Mouse (Mus musculus): Measurements from ENCODE around the gene Xcr1.

Gene Xcr1

DNA sequence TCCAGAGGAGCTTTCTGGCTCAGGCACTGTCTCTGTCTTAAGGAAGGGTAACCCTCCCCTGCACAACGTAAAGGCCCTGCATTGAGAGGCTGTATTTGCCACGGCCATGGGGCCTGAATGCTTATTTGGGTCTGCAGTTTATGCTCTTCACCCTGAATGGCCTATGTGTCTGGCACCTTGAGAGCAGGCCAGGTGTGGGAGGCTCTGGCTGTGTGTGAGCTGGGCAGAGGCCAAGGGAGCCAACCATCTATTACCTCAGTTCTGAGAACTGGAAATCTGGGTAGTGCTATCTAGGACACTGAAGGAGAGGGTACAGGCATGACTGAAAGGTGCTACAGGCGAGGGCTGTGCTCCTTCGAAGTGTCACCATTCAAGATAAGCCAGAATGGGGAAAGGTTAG, 47.0 kb downstream of the Xcr1 start:
- no peak for DNase-seq (ENCODE audit: low spot score)

DNA sequence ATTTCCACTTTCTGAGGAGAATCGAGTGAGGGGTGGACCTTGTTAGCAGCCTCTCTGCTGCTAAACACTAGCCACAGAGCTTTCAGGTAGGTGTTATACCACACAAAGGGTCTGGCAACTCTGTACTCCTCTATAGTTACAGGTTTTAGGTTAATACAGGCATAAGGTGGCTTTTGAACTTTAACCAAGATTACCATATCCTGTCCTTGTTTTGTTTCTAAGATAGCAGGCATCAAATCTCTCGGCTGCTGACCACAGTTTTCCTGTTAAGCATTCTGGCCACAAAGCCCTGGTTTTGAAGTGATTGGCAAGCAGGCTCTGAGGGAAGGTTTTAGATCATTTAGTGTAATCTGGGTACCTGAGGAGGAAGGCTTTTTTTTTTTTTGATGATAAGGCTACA, 47.5 kb downstream of the Xcr1 start:
- no peak for DNase-seq (ENCODE audit: low spot score)

DNA sequence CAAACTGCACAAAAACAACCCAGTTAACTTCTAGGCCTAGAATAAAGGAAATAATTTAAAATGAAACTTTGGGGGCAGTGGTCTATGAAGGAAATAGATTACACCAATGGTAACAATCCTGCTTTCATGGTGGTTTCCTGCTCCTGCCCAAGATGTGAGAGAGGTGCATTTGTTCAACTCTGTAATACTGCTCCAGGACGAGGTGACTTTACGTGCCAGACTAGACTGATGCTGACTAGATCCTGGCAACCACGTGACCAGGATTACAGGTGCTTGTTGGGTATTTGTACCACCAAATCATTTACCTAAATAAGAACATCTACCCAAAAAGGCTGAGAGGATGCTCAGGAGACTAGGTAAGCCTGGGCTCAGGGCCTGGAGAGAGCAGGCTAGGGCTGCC, 50.0 kb downstream of the Xcr1 start:
- no peak for DNase-seq (ENCODE audit: low spot score)

DNA sequence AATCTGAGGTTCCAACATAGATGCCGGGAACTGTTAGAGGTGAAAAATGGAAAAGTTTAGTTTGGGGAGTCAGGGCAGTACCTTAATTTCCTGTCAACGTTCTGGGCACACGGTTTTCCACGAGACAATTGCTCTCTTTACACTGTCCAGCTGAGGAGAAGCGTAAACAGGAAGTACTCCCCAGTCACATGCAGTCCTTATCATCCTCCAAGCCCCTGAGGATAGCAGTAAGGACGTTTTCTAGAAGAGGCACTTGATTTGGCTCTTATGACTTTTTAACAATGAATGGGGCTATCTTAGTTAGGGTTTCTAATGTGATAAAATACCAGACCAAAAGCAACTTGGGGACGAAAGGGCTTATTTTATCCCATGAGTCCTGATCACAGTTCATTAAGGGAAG, 53.2 kb downstream of the Xcr1 start:
- DNase-seq (ENCODE audit: low spot score): no peak

DNA sequence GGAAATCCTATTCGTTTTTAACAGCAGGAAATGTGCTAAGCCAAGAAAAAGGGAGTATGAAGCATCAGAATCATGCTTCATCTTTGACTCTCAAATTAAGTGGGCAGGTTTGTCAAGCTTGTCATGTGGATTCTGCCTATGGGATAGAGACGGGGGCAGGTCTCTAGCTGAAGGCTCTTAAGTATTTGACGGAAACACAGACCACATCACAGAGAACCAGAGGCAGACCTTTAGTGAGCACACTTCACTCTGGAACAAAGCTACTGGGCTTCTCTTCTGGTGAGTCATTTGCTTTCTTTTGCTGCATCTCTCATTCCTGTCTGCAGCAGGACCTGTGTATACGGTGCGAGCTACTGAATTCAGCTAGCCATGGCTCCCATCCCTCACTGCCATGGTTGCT, 55.6 kb downstream of the Xcr1 start, which contains the start of gene Cxcr6:
TSS of gene Cxcr6 (plus strand) at position 209 of the 400 bp plus-strand sequence.
- no peak for DNase-seq (ENCODE audit: low spot score)

DNA sequence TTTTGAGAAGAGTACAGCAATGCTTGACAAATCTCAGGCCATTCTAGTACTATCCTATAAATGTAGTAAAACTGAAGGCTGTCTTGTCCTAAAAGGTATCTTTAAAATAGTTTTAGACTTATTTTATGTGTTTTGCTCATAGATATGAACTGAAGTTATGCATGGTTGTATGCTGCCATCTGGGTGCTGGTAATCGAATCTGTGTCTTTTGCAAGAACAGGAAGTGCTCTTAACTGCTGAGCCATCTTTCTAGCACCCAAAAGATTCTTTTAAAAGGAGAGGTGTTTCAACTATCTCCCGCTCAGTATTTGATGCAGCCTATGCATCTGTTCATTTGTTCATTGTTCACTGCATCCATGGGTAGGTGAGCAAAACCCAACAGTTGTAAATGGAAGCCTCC, 56.6 kb downstream of the Xcr1 start:
- no peak for DNase-seq (ENCODE audit: low spot score)

DNA sequence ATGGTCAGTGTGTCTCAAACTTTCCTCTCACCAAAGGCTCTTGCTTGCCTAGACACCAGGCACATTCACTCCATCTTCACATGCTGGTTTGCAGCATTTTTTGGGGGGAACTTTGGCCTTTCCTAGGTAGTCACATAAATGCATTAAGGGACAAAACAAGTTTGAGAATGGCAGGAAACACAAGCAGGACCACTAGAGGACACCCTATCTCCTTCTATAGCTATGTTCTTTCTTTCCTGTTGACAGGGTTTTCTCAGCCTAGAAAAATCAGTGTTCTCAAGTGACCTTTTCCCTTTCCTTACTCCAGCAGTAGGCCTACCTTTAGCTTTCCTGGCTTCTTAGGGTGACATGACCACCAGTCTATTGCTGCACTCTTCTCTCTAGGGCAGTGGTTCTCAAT, 58.9 kb downstream of the Xcr1 start:
- no peak for DNase-seq (ENCODE audit: low spot score)

DNA sequence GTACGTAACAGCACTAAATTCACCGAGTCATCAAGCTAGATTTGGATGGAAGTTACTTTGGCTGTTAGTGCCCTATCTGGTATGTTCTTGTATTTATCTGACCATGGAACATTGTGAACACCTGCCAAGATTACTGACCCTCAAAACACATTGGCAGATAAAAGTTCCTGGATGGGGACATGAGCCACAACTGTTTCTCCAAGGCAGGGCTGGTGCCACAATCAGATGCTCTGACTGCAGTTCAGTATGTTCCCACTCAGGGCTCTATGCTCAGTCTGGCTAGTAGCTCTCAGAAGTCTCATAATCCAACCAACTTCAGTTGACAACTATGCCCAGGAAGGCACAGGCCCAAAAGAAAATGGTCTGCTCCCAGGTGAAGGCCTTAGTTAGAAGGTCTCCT, 59.4 kb downstream of the Xcr1 start:
- no peak for DNase-seq (ENCODE audit: low spot score)

Data from ovary, postnatal 14 days (tissue).